Mouse (Mus musculus) right cerebral cortex, adult 2 months (tissue): ENCODE measurements at regions not wholly inside any gene's neighbourhood (a gene's known extent, or its start where the extent isn't known, plus 50 kb on each side); places are given as distances from the start of the nearest gene placed in this dataset.

Experiments
- DNase-seq, 2 experiments: peaks; one replicate each; pipeline ENCODE4 v3.0.0; 2021 to 2022; ENCODE audit warnings: low spot score in 2 of 2

- DNase-seq: no peak
Measured at GRCm38 (mm10) chr5:49909483-49909882, 149.3 kb downstream of the Adgra3 start.

DNA sequence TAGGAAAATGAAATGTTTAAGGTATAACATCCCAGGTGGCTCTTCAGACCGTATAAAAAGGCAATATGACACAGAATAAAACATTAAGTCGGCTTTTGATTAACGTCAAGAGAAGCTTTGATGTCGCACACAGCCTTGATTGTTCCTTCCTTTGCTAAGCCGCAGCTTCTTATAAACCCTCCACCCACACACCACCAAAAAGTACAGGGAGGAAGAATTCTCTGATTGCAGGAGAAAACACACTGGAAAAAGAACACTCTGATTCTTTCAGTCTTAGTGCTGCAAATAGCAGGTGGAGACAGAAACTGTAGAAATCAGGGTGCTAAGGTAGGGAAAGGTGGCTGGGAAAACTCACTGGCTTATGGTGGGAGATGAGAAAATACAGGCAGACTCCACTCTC lies 162.7 kb downstream of the Adgra3 start:
- peak in 1 of 2 experiments; percentile 5 for DNase-seq

DNA sequence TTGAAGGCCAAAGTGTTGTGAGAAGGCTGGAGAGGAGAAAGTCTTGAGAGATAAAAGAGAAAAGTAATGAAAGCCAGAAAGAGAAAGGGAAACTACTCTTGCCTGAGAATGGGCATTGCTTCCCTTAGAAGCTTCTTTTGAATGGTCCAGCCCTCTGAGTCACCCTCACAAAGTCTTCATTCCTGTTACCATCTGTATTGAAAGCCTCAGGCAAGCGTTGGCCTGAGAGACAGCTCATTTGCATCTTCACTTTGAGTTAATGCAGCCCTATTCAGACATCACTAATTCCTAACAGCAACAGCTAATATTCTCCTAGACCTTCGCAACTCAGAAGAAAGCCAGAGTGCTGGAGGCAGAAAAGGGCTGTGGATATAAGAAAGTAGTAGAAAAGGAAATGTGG lies 178.4 kb downstream of the Adgra3 start:
- DNase-seq: no peak

GRCm38 (mm10) chr5:49876240-49876639 lies 182.6 kb downstream of the Adgra3 start:
- no peak for DNase-seq

DNA sequence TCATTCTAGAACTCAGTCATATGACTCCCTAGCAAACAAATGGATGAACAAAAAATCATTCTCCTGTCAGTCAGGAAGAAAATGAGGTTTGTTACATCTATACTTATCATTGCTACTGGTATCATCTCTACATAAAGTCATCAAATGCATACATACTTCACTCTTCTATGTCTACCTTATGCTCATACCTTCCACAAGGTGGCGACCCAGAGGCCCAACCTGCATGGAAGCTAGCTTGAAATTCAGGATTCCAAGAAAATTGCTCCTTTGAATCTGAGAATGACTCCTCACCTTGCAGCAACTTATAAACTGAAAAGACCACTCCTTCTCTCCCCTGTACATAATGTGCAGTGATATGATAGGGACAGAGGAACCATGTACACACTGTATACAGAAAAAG lies 201.6 kb downstream of the Adgra3 start:
- peak in 1 of 2 experiments; percentile 22 for DNase-seq

- no peak for DNase-seq
Measured at GRCm38 (mm10) chr5:49856036-49856435, 202.8 kb downstream of the Adgra3 start.

- DNase-seq: no peak
Measured at GRCm38 (mm10) chr5:49848680-49849079, 210.1 kb downstream of the Adgra3 start.

DNA sequence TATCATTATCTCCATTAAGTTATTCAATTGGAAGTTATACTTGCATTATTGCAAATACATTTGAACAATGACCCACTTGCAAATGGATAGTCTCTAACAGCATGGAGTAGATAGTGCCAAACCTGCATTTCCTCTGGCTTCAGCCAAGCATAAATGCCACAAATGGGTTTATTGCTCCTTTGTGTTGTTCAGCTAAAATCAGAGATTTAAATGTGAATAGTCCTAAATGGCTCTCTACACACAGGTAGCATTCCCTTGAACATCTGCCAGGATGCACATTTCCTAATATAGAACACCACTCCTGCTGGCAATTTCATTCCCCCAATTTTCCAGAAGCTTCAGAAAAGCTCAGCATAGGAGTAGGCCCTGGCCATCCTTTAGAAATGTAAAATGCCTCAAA lies 210.6 kb downstream of the Adgra3 start:
- DNase-seq: no peak

DNA sequence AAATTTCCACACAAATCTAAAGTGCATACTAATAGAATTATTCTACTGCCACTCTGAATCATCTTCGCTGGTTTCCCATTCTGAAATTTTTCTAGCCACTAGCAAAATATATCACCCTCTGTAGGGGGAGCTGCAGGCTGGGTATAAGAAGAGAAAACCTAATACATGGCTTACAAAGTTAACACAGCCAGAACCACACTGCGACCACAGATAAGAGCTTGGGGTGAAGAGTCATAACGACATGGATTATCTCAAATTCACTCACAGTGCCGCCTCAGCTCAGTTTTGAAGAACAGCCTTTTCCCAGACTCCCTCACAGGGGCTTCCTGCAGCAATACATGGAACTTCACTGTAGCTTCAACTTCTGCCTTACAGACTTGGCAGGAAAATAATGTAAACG lies 240.0 kb downstream of the Adgra3 start:
- DNase-seq: no peak

DNA sequence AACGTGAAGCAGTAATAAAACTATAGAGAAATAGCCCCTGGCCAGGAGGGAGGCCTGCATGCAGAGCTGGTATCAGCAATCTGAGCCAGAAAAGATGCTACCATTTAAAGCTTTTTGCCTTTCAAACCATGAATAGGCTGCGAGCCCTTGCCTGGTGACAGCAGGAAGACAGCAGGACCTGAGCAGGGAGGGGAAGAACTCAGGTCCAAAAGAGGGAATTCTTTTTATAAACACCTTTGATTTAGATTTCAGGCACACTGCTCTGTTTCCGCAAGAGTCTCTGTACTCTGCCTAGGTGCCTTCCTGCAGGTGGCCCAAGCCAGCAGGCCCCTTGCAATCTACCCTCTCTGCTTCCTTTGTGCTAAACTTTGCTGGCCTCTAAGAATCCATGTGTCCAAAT lies 242.1 kb downstream of the Adgra3 start:
- no peak for DNase-seq

GRCm38 (mm10) chr5:49813335-49813734 lies 245.5 kb downstream of the Adgra3 start:
- no peak for DNase-seq

DNA sequence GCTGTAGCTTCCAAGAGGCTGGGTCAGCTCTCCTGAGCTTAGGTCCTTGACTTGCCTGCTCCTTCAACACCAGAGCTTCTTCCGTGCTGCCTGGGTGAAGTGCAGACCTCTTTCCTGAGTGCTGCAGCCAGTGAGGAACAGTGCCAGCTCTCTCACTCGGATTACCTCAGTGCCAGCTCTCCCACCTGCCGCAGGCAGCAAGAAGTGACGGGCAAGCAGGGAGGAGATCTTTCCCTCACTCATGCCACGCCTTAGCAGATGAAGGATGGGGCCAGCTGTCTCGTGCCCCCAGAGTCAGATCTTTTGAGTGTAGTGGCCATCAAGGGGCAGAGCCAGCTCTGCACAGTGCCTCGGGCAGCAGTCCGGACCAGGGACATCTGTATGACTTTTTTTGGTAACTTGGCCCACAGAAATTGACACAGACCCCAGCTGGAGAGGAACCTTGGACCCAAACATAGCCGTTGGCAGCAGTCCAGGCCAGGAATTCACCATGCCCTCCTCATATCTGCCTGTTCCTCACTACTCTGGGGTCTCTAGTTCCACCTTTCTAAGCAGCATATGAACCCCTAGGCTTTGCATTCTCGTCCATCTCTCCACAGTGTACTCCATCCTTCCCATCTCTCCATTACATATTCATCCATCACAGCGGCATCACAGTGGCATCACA lies 263.9 kb upstream of the Kcnip4 start:
- DNase-seq: no peak

DNA sequence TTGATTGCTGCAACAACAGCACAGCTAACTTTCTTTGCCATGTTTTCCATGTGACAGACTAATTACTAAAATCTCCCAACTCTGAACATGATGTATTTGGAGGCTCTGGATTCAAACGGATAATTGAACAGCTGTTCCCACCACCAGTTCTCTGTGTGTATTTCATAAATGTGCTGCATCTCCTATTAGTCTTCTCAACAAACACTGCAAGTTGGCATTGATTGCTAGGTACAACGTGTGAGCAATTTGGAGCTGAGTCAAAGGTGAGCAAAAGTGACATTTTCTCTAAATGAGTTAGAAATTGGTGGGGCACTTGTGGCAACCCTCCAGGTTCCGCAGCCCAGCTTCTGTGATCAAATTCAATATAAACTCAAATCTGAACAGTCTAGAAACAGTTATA lies 259.0 kb upstream of the Kcnip4 start:
- peak in 1 of 2 experiments; percentile 4 for DNase-seq

GRCm38 (mm10) chr5:49761054-49761453 lies 236.3 kb upstream of the Kcnip4 start:
- peak; percentile 13 to 16 for DNase-seq

GRCm38 (mm10) chr5:49755531-49755930 lies 230.8 kb upstream of the Kcnip4 start:
- DNase-seq: no peak

DNA sequence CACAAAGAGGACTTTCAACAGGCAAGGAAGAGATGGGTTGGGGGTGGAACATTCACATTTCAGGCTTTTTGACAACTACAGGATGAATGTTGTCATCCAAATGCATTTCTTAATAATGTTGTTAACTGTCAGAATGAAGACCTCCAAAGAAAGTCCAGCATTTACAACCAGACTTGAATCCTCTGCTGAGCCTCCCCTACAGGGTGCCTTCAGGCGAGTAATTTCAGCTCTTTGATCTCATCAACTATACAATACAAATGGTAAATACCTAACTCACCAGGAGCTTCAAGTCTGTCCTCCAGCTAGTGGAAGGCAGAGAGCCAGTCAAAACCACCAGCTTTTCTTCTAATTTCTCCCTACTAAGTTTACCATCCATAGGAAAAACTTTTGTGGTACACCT lies 187.9 kb upstream of the Kcnip4 start:
- no peak for DNase-seq

DNA sequence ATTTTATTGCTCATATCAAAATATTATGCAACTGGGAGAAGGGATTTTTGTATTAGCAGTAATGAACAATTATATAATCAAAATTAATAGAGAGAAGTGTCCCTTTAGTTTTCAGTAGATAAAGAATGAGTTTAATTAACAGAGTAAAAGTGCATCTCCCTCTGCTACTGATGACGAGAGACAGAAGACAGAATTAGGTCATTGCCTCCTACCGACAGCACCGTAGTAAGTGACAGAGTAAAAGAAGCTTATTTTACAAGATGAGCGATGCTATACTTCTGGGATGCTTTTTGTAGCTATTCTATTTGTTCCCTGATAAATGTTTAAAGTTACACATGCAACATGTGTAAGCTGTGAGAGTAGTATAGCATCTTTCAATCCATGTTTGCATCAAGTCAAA lies 157.4 kb upstream of the Kcnip4 start:
- no peak for DNase-seq

- DNase-seq: no peak
Measured at GRCm38 (mm10) chr5:49681514-49681913, 156.8 kb upstream of the Kcnip4 start.

- DNase-seq: no peak
Measured at GRCm38 (mm10) chr5:49675885-49676284, 151.2 kb upstream of the Kcnip4 start.

- no peak for DNase-seq
Measured at GRCm38 (mm10) chr5:49665196-49665595, 140.5 kb upstream of the Kcnip4 start.

DNA sequence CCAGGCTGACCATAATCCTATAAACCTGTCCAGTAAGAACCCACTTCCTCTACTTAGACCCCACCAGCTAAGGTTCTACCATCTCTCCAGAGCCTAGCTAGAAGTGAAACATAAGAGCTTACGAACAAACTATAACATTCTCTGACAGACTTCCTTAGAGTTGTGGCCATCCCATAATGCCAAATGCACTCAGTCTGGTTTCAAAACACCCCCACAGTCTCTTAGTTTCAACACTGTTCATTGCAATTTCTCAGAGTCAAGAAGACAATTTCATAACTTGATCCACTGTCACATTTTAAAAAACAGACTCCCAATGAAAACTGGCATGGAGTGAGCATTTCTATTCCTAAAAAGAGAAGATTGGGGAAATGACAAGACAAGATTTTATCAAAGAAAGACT lies 139.2 kb upstream of the Kcnip4 start:
- no peak for DNase-seq

- no peak for DNase-seq
Measured at GRCm38 (mm10) chr5:49662096-49662495, 137.4 kb upstream of the Kcnip4 start.

- DNase-seq: no peak
Measured at GRCm38 (mm10) chr5:49660598-49660997, 135.9 kb upstream of the Kcnip4 start.

DNA sequence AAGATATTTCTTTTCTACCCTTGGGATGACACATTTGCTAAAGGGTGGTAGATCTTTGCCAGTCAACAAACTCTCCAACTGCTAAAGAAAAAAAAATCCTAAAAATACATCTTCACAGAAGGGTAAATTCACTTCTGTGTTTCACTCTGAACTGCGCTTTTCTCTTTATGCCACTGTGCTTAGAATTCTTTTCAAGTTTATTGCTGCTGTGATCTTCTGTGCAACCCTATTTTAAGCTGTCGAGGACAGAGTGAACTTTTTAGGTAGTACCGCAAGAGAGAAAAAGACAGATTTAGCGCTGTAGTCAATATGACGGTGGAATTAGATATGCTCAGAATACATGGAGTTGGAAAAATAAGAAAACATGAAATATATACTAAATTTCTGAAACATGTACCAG lies 126.2 kb upstream of the Kcnip4 start:
- no peak for DNase-seq
